Mouse (Mus musculus): ENCODE data around the gene Stra6l. TPM values are rescaled to one million over a fixed set of nuclear protein-coding genes. Genes with fewer than 3 reads are reported as not detected.

Gene Stra6l
- polyA plus RNA-seq, 1 experiment from 2014 or later = 1.6 TPM

DNA sequence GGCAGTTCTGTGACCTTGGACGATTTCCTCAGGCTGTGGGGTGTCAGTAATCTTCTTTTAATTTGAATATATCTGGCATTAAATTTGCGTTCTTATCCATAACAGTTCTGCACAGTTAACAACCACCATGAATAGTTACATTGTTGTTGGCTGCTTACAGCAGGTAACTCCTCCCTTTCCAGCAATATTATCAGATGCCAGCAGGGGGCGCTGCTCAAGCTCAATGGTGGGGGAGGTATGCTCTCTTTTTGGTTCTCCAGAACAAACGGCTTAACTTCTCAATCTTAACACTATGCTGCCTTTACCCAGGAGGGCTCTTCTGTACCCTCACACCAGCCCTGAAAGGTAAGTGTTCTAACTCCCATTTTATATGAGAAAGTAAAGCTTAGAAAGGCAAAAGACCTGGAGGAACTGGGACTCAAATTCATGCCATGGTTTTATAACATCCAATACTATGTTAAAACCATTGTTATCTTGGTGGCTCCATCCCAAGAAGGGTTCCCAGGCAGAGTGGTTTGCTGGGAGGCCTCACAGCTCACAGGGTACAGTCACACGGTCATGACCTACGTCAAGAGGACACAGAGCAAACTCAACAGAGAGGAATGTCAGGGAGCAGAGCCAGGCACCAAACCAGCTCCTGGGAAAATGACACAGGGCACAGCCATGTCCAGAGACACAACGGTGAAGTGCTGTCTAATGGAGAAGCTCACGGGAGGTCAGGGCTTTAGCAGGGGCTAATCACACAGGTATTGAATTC, 28.2 kb upstream of the Stra6l start:
- Histone ChIP-seq H3K9ac (replicated peaks; ENCODE audit: low read depth, low read length) (peak overlapping the region; percentile 56), H3K9me3 (ENCODE audit: control insufficient read depth, low read length) (no peaks in the 10 kb centered on the region), H3K27me3 (replicated peaks; ENCODE audit: control insufficient read depth, insufficient read depth, low read length) (no peaks in the 10 kb centered on the region), H3K4me3 (replicated peaks; ENCODE audit: low read length) (peak overlapping the region; percentile 12), H3K4me1 (replicated peaks; ENCODE audit: control insufficient read depth, insufficient read depth, low read length) (peaks cover 83% of the 10 kb centered on the region), H3K36me3 (ENCODE audit: control insufficient read depth, insufficient read depth) (peaks cover 5% of the 10 kb centered on the region; the same call in 1 of the 2 replicates), H3K27ac (ENCODE audit: low read length) (peak overlapping the region; percentile 96), H3K4me2 (ENCODE audit: low read length) (peak overlapping the region; percentile 47)
- WGBS = 36% methylated on average over 8 of the region's 8 CpGs
- 0 out of 2 replicates have a peak, but pooled peaks have one; percentile 4 for ATAC-seq

- Histone ChIP-seq H3K36me3 (ENCODE audit: control insufficient read depth, insufficient read depth) (peaks cover 5% of the 10 kb centered on the region; the same call in 1 of the 2 replicates), H3K4me1 (replicated peaks; ENCODE audit: control insufficient read depth, insufficient read depth, low read length) (peaks cover 70% of the 10 kb centered on the region), H3K27ac (ENCODE audit: low read length) (peak overlapping the region; percentile 77), H3K27me3 (replicated peaks; ENCODE audit: control insufficient read depth, insufficient read depth, low read length) (no peaks in the 10 kb centered on the region), H3K9ac (replicated peaks; ENCODE audit: low read depth, low read length) (no peak overlapping the region), H3K4me3 (replicated peaks; ENCODE audit: low read length) (no peak overlapping the region), H3K9me3 (ENCODE audit: control insufficient read depth, low read length) (no peaks in the 10 kb centered on the region), H3K4me2 (ENCODE audit: low read length) (no peak overlapping the region; the same call in 1 of the 2 replicates)
- no peak for ATAC-seq
- 56% methylated on average over 3 of the region's 3 CpGs for WGBS
Observed at GRCm38 (mm10) chr4:45821995-45822394, 26.5 kb upstream of the Stra6l start.

GRCm38 (mm10) chr4:45822781-45823575, 25.5 kb upstream of the Stra6l start:
- Histone ChIP-seq H3K27me3 (replicated peaks; ENCODE audit: control insufficient read depth, insufficient read depth, low read length) (no peaks in the 10 kb centered on the region), H3K36me3 (ENCODE audit: control insufficient read depth, insufficient read depth) (peaks cover 5% of the 10 kb centered on the region; the same call in 1 of the 2 replicates), H3K4me3 (replicated peaks; ENCODE audit: low read length) (peak overlapping the region; percentile 75), H3K27ac (ENCODE audit: low read length) (peak overlapping the region; percentile 98), H3K4me2 (ENCODE audit: low read length) (peak overlapping the region; percentile 63), H3K9ac (replicated peaks; ENCODE audit: low read depth, low read length) (peak overlapping the region; percentile 94), H3K4me1 (replicated peaks; ENCODE audit: control insufficient read depth, insufficient read depth, low read length) (peaks cover 66% of the 10 kb centered on the region), H3K9me3 (ENCODE audit: control insufficient read depth, low read length) (no peaks in the 10 kb centered on the region)
- 4% methylated on average over 11 of the region's 11 CpGs for WGBS
- peak; percentile 34 for ATAC-seq

GRCm38 (mm10) chr4:45824049-45824760, 24.3 kb upstream of the Stra6l start:
- peak overlapping the region; percentile 98 for H3K27ac ChIP-seq (ENCODE audit: low read length)
- peak overlapping the region; percentile 75 for H3K4me3 ChIP-seq (replicated peaks; ENCODE audit: low read length)
- no peaks in the 10 kb centered on the region for H3K9me3 ChIP-seq (ENCODE audit: control insufficient read depth, low read length)
- peak overlapping the region; percentile 63 for H3K4me2 ChIP-seq (ENCODE audit: low read length)
- H3K36me3 ChIP-seq (ENCODE audit: control insufficient read depth, insufficient read depth) = peaks cover 5% of the 10 kb centered on the region; the same call in 1 of the 2 replicates
- H3K9ac ChIP-seq (replicated peaks; ENCODE audit: low read depth, low read length) = peak overlapping the region; percentile 94
- 1% methylated on average over 10 of the region's 10 CpGs for WGBS
- peaks cover 59% of the 10 kb centered on the region for H3K4me1 ChIP-seq (replicated peaks; ENCODE audit: control insufficient read depth, insufficient read depth, low read length)
- no peaks in the 10 kb centered on the region for H3K27me3 ChIP-seq (replicated peaks; ENCODE audit: control insufficient read depth, insufficient read depth, low read length)
- ATAC-seq = peak; percentile 58

- peaks cover 59% of the 10 kb centered on the region for H3K4me1 ChIP-seq (replicated peaks; ENCODE audit: control insufficient read depth, insufficient read depth, low read length)
- H3K4me3 ChIP-seq (replicated peaks; ENCODE audit: low read length) = peak overlapping the region; percentile 75
- H3K4me2 ChIP-seq (ENCODE audit: low read length) = peak overlapping the region; percentile 63
- peaks cover 5% of the 10 kb centered on the region; the same call in 1 of the 2 replicates for H3K36me3 ChIP-seq (ENCODE audit: control insufficient read depth, insufficient read depth)
- H3K9ac ChIP-seq (replicated peaks; ENCODE audit: low read depth, low read length) = peak overlapping the region; percentile 94
- no peaks in the 10 kb centered on the region for H3K9me3 ChIP-seq (ENCODE audit: control insufficient read depth, low read length)
- no peaks in the 10 kb centered on the region for H3K27me3 ChIP-seq (replicated peaks; ENCODE audit: control insufficient read depth, insufficient read depth, low read length)
- 25% methylated on average over 14 of the region's 14 CpGs for WGBS
- ATAC-seq = no peak
- H3K27ac ChIP-seq (ENCODE audit: low read length) = peak overlapping the region; percentile 98
Observed at GRCm38 (mm10) chr4:45824761-45825556, 23.5 kb upstream of the Stra6l start.

GRCm38 (mm10) chr4:45826275-45827040, 22.0 kb upstream of the Stra6l start, which contains the start of gene Igfbpl1:
TSS of gene Igfbpl1 (minus strand) at chr4:45826923.
- WGBS = under 1% methylated on average over 91 of the region's 91 CpGs
- H3K36me3 ChIP-seq (ENCODE audit: control insufficient read depth, insufficient read depth) = no peaks in the 10 kb centered on the region
- peak; percentile 66 for ATAC-seq
- H3K27ac ChIP-seq (ENCODE audit: low read length) = peak within 1 kb of the TSS; percentile 98
- no peaks in the 10 kb centered on the region for H3K9me3 ChIP-seq (ENCODE audit: control insufficient read depth, low read length)
- H3K4me2 ChIP-seq (ENCODE audit: low read length) = peak within 1 kb of the TSS; percentile 63
- H3K27me3 ChIP-seq (replicated peaks; ENCODE audit: control insufficient read depth, insufficient read depth, low read length) = no peaks in the 10 kb centered on the region
- peak within 1 kb of the TSS; percentile 94 for H3K9ac ChIP-seq (replicated peaks; ENCODE audit: low read depth, low read length)
- peak within 1 kb of the TSS; percentile 75 for H3K4me3 ChIP-seq (replicated peaks; ENCODE audit: low read length)
- peaks cover 59% of the 10 kb centered on the region for H3K4me1 ChIP-seq (replicated peaks; ENCODE audit: control insufficient read depth, insufficient read depth, low read length)

GRCm38 (mm10) chr4:45829907-45830759, 18.3 kb upstream of the Stra6l start:
- Histone ChIP-seq H3K9me3 (ENCODE audit: control insufficient read depth, low read length) (no peaks in the 10 kb centered on the region), H3K4me3 (replicated peaks; ENCODE audit: low read length) (no peak overlapping the region), H3K36me3 (ENCODE audit: control insufficient read depth, insufficient read depth) (no peaks in the 10 kb centered on the region), H3K27ac (ENCODE audit: low read length) (peak overlapping the region; percentile 83), H3K9ac (replicated peaks; ENCODE audit: low read depth, low read length) (peak overlapping the region; percentile 43), H3K4me1 (replicated peaks; ENCODE audit: control insufficient read depth, insufficient read depth, low read length) (peaks cover 36% of the 10 kb centered on the region), H3K27me3 (replicated peaks; ENCODE audit: control insufficient read depth, insufficient read depth, low read length) (no peaks in the 10 kb centered on the region), H3K4me2 (ENCODE audit: low read length) (no peak overlapping the region; the same call in 1 of the 2 replicates)
- peak; percentile 16; the same call in 1 of the 2 replicates for ATAC-seq
- WGBS = 10% methylated on average over 13 of the region's 13 CpGs
